Mouse (Mus musculus) heart, adult 2 months (tissue): ENCODE results near the gene Nucb1. TPM values are rescaled to one million over a fixed set of nuclear protein-coding genes. Genes with fewer than 3 reads are reported as not detected.

Experiments used
- DNase-seq, 2 experiments: peaks; one replicate each; pipeline ENCODE4 v3.0.0; 2021
- H3K27ac ChIP-seq: fragments of 200-600 bp; 2 replicates; pipeline ENCODE4 v1.8.1; 2022
- H3K27me3 ChIP-seq: fragments of 200-500 bp; 2 replicates; pipeline ENCODE4 v1.6.1; 2012; ENCODE audit warnings: mild to moderate bottlenecking, low read length, inconsistent platforms, mixed read lengths; ENCODE audit not compliant: control insufficient read depth, insufficient read depth
- H3K36me3 ChIP-seq: fragments of 200-500 bp; 2 replicates; pipeline ENCODE4 v1.6.1; 2012; ENCODE audit warnings: low read length, inconsistent platforms; ENCODE audit not compliant: control insufficient read depth, insufficient read depth
- H3K4me1 ChIP-seq: fragments of 200-500 bp; 2 replicates; pipeline ENCODE4 v1.6.1; 2011; ENCODE audit warnings: low read length; ENCODE audit not compliant: control insufficient read depth, insufficient read depth
- H3K4me3 ChIP-seq: fragments of 200-600 bp; 2 replicates; pipeline ENCODE4 v1.8.1; 2022
- H3K79me2 ChIP-seq: fragments of 200-500 bp; replicated peaks from 2 replicates; pipeline ENCODE4 v1.6.1; 2012; ENCODE audit warnings: mild to moderate bottlenecking, inconsistent platforms, low read length, moderate library complexity, mixed read lengths; ENCODE audit not compliant: control insufficient read depth, insufficient read depth
- H3K9ac ChIP-seq: fragments of 200-500 bp; 2 replicates; pipeline ENCODE4 v1.6.1; 2012; ENCODE audit warnings: low read depth, mild to moderate bottlenecking, control low read depth, inconsistent platforms, low read length, mixed read lengths
- CTCF ChIP-seq: fragments of 200-600 bp; IDR thresholded peaks from 2 replicates; pipeline ENCODE4 v1.8.1; 2022; ENCODE audit warnings: antibody characterized with exemption, mild to moderate bottlenecking, moderate library complexity
- EP300 ChIP-seq: fragments of 200-500 bp; IDR thresholded peaks from 2 replicates; pipeline ENCODE4 v1.6.1; 2011; ENCODE audit warnings: low read depth, low read length, control low read depth; ENCODE audit not compliant: insufficient read depth
- POLR2A ChIP-seq: fragments of 200-500 bp; IDR thresholded peaks from 2 replicates; pipeline ENCODE4 v1.6.1; 2011; ENCODE audit warnings: mild to moderate bottlenecking, low read depth, low read length, control low read depth; ENCODE audit not compliant: insufficient read depth
- WGBS: fragments of 180-500 bp; shearing (Covaris S2); methylation state at CpG from one replicate; pipeline ENCODE4 v1.1.7; 2018; 5-methylcytosine and 5-hydroxymethylcytosine counted together
- intact Hi-C: fragments of 180-260 bp; cut with DNase I; formaldehyde crosslinking; loops from one replicate; pipeline ENCODE4 v1.15.1; 2025
- polyA plus RNA-seq: library from polyadenylated mRNA; depleted of rRNA; stranded (reverse); fragments of >200 nt; gene quantifications from 2 replicates; pipeline ENCODE4 v1.2.3, GENCODE M21; 2012
- total RNA-seq, 2 experiments: library from RNA; stranded (reverse); gene quantifications; 2 replicates each; pipeline ENCODE4 v1.2.3; 2021

Nucb1 gene
- total and polyA plus RNA-seq, 3 experiments, result 132 to 177 (median 152) TPM

GRCm38 (mm10) chr7:45553519-45553918 is 43.3 kb upstream of the Nucb1 start:
- TF ChIP-seq EP300, result no peak
- TF ChIP-seq POLR2A, result no peak
- TF ChIP-seq CTCF, result no peak
- Histone ChIP-seq H3K27me3 (no peaks in the 10 kb centered on the region), H3K79me2 (no peaks in the 10 kb centered on the region), H3K4me1 (no peaks in the 10 kb centered on the region), H3K27ac (no peak overlapping the region), H3K4me3 (no peak overlapping the region), H3K9ac (no peak overlapping the region), H3K36me3 (no peaks in the 10 kb centered on the region)
- intact Hi-C loops, result loop anchor here (10.0 kb wide), 1 partner anchor 131 kb away; the partner anchor contains the start of gene Ntn5
- 66% methylated on average over 8 of the region's 8 CpGs for WGBS
- DNase-seq, result no peak

GRCm38 (mm10) chr7:45551512-45551883 is 41.3 kb upstream of the Nucb1 start:
- H3K4me3 ChIP-seq, result no peak overlapping the region
- intact Hi-C loops, result loop anchor here (10.0 kb wide), 1 partner anchor 133 kb away; the partner anchor contains the start of gene Ntn5
- no peak overlapping the region for H3K27ac ChIP-seq
- no peaks in the 10 kb centered on the region for H3K36me3 ChIP-seq
- H3K9ac ChIP-seq, result no peak overlapping the region
- WGBS, result 82% methylated on average over 8 of the region's 8 CpGs
- no peaks in the 10 kb centered on the region for H3K27me3 ChIP-seq
- no peak for DNase-seq
- TF ChIP-seq CTCF, result no peak
- TF ChIP-seq EP300, result no peak
- TF ChIP-seq POLR2A, result no peak
- no peaks in the 10 kb centered on the region for H3K79me2 ChIP-seq
- H3K4me1 ChIP-seq, result no peaks in the 10 kb centered on the region

- H3K27ac ChIP-seq, result no peak overlapping the region
- H3K4me1 ChIP-seq, result no peaks in the 10 kb centered on the region
- no peaks in the 10 kb centered on the region for H3K79me2 ChIP-seq
- H3K4me3 ChIP-seq, result no peak overlapping the region
- no peak overlapping the region for H3K9ac ChIP-seq
- TF ChIP-seq CTCF (no peak), POLR2A (no peak), EP300 (no peak)
- intact Hi-C loops, result loop anchor here (10.0 kb wide), 1 partner anchor 134 kb away; the partner anchor contains the start of gene Ntn5
- H3K36me3 ChIP-seq, result no peaks in the 10 kb centered on the region
- no peaks in the 10 kb centered on the region for H3K27me3 ChIP-seq
- DNase-seq, result no peak
- 72% methylated on average over 11 of the region's 11 CpGs for WGBS
Observed at GRCm38 (mm10) chr7:45550821-45551511, 40.8 kb upstream of the Nucb1 start.

- no peak overlapping the region for H3K9ac ChIP-seq
- no peak for DNase-seq
- no peak overlapping the region for H3K27ac ChIP-seq
- intact Hi-C loops, result loop anchor here (10.0 kb wide), 1 partner anchor 135 kb away; the partner anchor contains the start of gene Ntn5
- no peaks in the 10 kb centered on the region for H3K4me1 ChIP-seq
- H3K4me3 ChIP-seq, result no peak overlapping the region
- no peaks in the 10 kb centered on the region for H3K79me2 ChIP-seq
- H3K27me3 ChIP-seq, result no peaks in the 10 kb centered on the region
- TF ChIP-seq CTCF (no peak), POLR2A (no peak), EP300 (no peak)
- no peaks in the 10 kb centered on the region for H3K36me3 ChIP-seq
- 92% methylated on average over 16 of the region's 16 CpGs for WGBS
Observed at GRCm38 (mm10) chr7:45549641-45550436, 39.6 kb upstream of the Nucb1 start.

GRCm38 (mm10) chr7:45544525-45544924 is 34.3 kb upstream of the Nucb1 start:
- intact Hi-C loops, result no loop called here
- no peaks in the 10 kb centered on the region for H3K79me2 ChIP-seq
- no peak overlapping the region for H3K4me3 ChIP-seq
- H3K36me3 ChIP-seq, result no peaks in the 10 kb centered on the region
- TF ChIP-seq POLR2A, result no peak
- no peak for TF ChIP-seq EP300
- peak; percentile 47 for TF ChIP-seq CTCF
- no peak overlapping the region for H3K27ac ChIP-seq
- 92% methylated on average over 1 of the region's 1 CpGs for WGBS
- H3K9ac ChIP-seq, result no peak overlapping the region
- no peak for DNase-seq
- no peaks in the 10 kb centered on the region for H3K27me3 ChIP-seq
- H3K4me1 ChIP-seq, result no peaks in the 10 kb centered on the region

GRCm38 (mm10) chr7:45540213-45540612 is 30.0 kb upstream of the Nucb1 start:
- Histone ChIP-seq H3K27ac (no peak overlapping the region), H3K4me1 (no peaks in the 10 kb centered on the region), H3K36me3 (no peaks in the 10 kb centered on the region), H3K27me3 (no peaks in the 10 kb centered on the region), H3K4me3 (no peak overlapping the region), H3K9ac (no peak overlapping the region), H3K79me2 (no peaks in the 10 kb centered on the region)
- TF ChIP-seq EP300, result no peak
- TF ChIP-seq POLR2A, result no peak
- no peak for TF ChIP-seq CTCF
- DNase-seq, result no peak
- intact Hi-C loops, result no loop called here
- whole genome bisulfite sequencing, result 79% methylated on average over 2 of the region's 2 CpGs
